Mouse (Mus musculus) MEL (cell line): Measurements from ENCODE around the gene D8Ertd738e. TPM values are rescaled to one million over a fixed set of nuclear protein-coding genes. Genes with fewer than 3 reads are reported as not detected.

Source experiments
- DNase-seq: peaks from one replicate; pipeline ENCODE4 v3.0.0; 2011; ENCODE audit warnings: low read depth, low spot score
- H3K27ac ChIP-seq: 2 replicates; pipeline ENCODE4 v1.5.1; 2012; ENCODE audit warnings: low read depth, mild to moderate bottlenecking, control low read depth, low read length, moderate library complexity; ENCODE audit not compliant: control insufficient read depth
- H3K27me3 ChIP-seq, 2 experiments: fragments of 150-350 bp in 1 of 2; sonication (generic) in 1 of 2; 2 replicates each; pipeline ENCODE4 v1.6.1; 2012; ENCODE audit warnings: low read length in 2 of 2, mild to moderate bottlenecking in 2 of 2, improper control_type of control experiment in 1 of 2, moderate library complexity in 1 of 2; ENCODE audit not compliant: insufficient read depth in 2 of 2, control insufficient read depth in 1 of 2
- H3K36me3 ChIP-seq, 2 experiments: 2 replicates each; pipeline ENCODE4 v1.6.1; 2012 to 2014; ENCODE audit warnings: low read length in 2 of 2, improper control_type of control experiment in 1 of 2, inconsistent platforms in 1 of 2, mild to moderate bottlenecking in 1 of 2; ENCODE audit not compliant: insufficient read depth in 2 of 2, control insufficient read depth in 1 of 2
- H3K4me1 ChIP-seq, 2 experiments: fragments of 150-350 bp in 1 of 2; sonication (generic) in 1 of 2; 2 replicates each; pipeline ENCODE4 v1.6.1; 2012; ENCODE audit warnings: low read length in 2 of 2, improper control_type of control experiment in 1 of 2, mild to moderate bottlenecking in 1 of 2; ENCODE audit not compliant: insufficient read depth in 2 of 2, control insufficient read depth in 1 of 2
- H3K4me3 ChIP-seq, 2 experiments: fragments of 150-350 bp in 1 of 2; sonication (generic) in 1 of 2; 2 replicates each; pipeline ENCODE4 v1.5.1; 2012; ENCODE audit warnings: low read depth in 2 of 2, low read length in 2 of 2, mild to moderate bottlenecking in 2 of 2, moderate library complexity in 2 of 2, control low read depth in 1 of 2, improper control_type of control experiment in 1 of 2; ENCODE audit not compliant: control insufficient read depth in 1 of 2, insufficient read depth in 1 of 2
- H3K79me2 ChIP-seq: 2 replicates; pipeline ENCODE4 v1.6.1; 2012; ENCODE audit warnings: mild to moderate bottlenecking, low read length, moderate library complexity; ENCODE audit not compliant: control insufficient read depth, poor library complexity, insufficient read depth
- H3K9ac ChIP-seq: 2 replicates; pipeline ENCODE4 v1.6.1; 2012; ENCODE audit warnings: low read depth, mild to moderate bottlenecking, control low read depth, low read length, moderate library complexity; ENCODE audit not compliant: control insufficient read depth, poor library complexity, severe bottlenecking
- H3K9me3 ChIP-seq: fragments of 150-350 bp; sonication (generic); replicated peaks from 2 replicates; pipeline ENCODE4 v1.6.1; 2012; ENCODE audit warnings: mild to moderate bottlenecking, low read length, improper control_type of control experiment, moderate library complexity; ENCODE audit not compliant: insufficient read depth
- CHD1 ChIP-seq: IDR thresholded peaks from 2 replicates; pipeline ENCODE4 v1.6.1; 2012; ENCODE audit warnings: low read depth, mild to moderate bottlenecking, inconsistent platforms, low read length, improper control_type of control experiment
- CHD2 ChIP-seq: IDR thresholded peaks from 2 replicates; pipeline ENCODE4 v1.6.1; 2011; ENCODE audit warnings: low read length, improper control_type of control experiment
- CTCF ChIP-seq, 3 experiments: IDR thresholded peaks in 2 of 3; conservative IDR thresholded peaks in 1 of 3; 2 replicates each; pipeline ENCODE4 v1.5.1; 2011 to 2012; ENCODE audit warnings: low read length in 3 of 3, low read depth in 2 of 3, mild to moderate bottlenecking in 2 of 3, improper control_type of control experiment in 1 of 3, inconsistent platforms in 1 of 3, mixed read lengths in 1 of 3, moderate library complexity in 1 of 3; ENCODE audit not compliant: control insufficient read depth in 1 of 3, insufficient read depth in 1 of 3, poor library complexity in 1 of 3, severe bottlenecking in 1 of 3
- ELF1 ChIP-seq: IDR thresholded peaks from 2 replicates; pipeline ENCODE4 v1.6.1; 2014; ENCODE audit warnings: low read depth, mild to moderate bottlenecking, inconsistent platforms, low read length, improper control_type of control experiment, moderate library complexity
- EP300 ChIP-seq, 2 experiments: IDR thresholded peaks; 2 replicates each; pipeline ENCODE4 v1.6.1; 2011; ENCODE audit warnings: improper control_type of control experiment in 2 of 2, low read length in 2 of 2, low read depth in 1 of 2, mild to moderate bottlenecking in 1 of 2
- ETS1 ChIP-seq: IDR thresholded peaks from 2 replicates; pipeline ENCODE4 v1.6.1; 2012; ENCODE audit warnings: low read depth, mild to moderate bottlenecking, inconsistent platforms, low read length, improper control_type of control experiment, moderate library complexity
- GABPA ChIP-seq: IDR thresholded peaks from 2 replicates; pipeline ENCODE4 v1.6.1; 2012; ENCODE audit warnings: low read depth, mild to moderate bottlenecking, inconsistent platforms, low read length, improper control_type of control experiment, moderate library complexity
- GATA1 ChIP-seq: IDR thresholded peaks from 2 replicates; pipeline ENCODE4 v1.6.1; 2011; ENCODE audit warnings: low read depth, low read length, improper control_type of control experiment
- HCFC1 ChIP-seq: IDR thresholded peaks from 2 replicates; pipeline ENCODE4 v1.6.1; 2012; ENCODE audit warnings: low read depth, mild to moderate bottlenecking, inconsistent platforms, low read length, improper control_type of control experiment, moderate library complexity
- JUND ChIP-seq: IDR thresholded peaks from 2 replicates; pipeline ENCODE4 v1.6.1; 2011; ENCODE audit warnings: low read depth, mild to moderate bottlenecking, improper control_type of control experiment, low read length
- KAT2A ChIP-seq: conservative IDR thresholded peaks from 2 replicates; pipeline ENCODE4 v1.6.1; 2012; ENCODE audit warnings: low read depth, low read length, improper control_type of control experiment, inconsistent platforms
- MAFK ChIP-seq: IDR thresholded peaks from 2 replicates; pipeline ENCODE4 v1.6.1; 2011; ENCODE audit warnings: low read depth, mild to moderate bottlenecking, low read length, improper control_type of control experiment, borderline replicate concordance
- MAX ChIP-seq: IDR thresholded peaks from 2 replicates; pipeline ENCODE4 v1.6.1; 2011; ENCODE audit warnings: low read length, improper control_type of control experiment
- MEF2A ChIP-seq: IDR thresholded peaks from 2 replicates; pipeline ENCODE4 v1.6.1; 2014; ENCODE audit warnings: low read depth, mild to moderate bottlenecking, inconsistent platforms, low read length, improper control_type of control experiment; ENCODE audit not compliant: poor library complexity, insufficient replicate concordance, severe bottlenecking; ENCODE audit errors: extremely low read depth
- MXI1 ChIP-seq: IDR thresholded peaks from 2 replicates; pipeline ENCODE4 v1.6.1; 2011; ENCODE audit warnings: mild to moderate bottlenecking, low read depth, low read length, improper control_type of control experiment
- MYB ChIP-seq: IDR thresholded peaks from 2 replicates; pipeline ENCODE4 v1.6.1; 2011; ENCODE audit warnings: mild to moderate bottlenecking, low read depth, low read length, improper control_type of control experiment
- MYC ChIP-seq: IDR thresholded peaks from 2 replicates; pipeline ENCODE4 v1.6.1; 2011; ENCODE audit warnings: low read depth, mild to moderate bottlenecking, low read length, improper control_type of control experiment, moderate library complexity
- NELFE ChIP-seq: IDR thresholded peaks from 2 replicates; pipeline ENCODE4 v1.6.1; 2011; ENCODE audit warnings: low read depth, low read length, improper control_type of control experiment
- NRF1 ChIP-seq: IDR thresholded peaks from 2 replicates; pipeline ENCODE4 v1.6.1; 2014; ENCODE audit warnings: low read depth, mild to moderate bottlenecking, inconsistent platforms, low read length, improper control_type of control experiment, moderate library complexity; ENCODE audit not compliant: poor library complexity, insufficient read depth, severe bottlenecking
- POLR2A ChIP-seq, 2 experiments: IDR thresholded peaks; 2 replicates each; pipeline ENCODE4 v1.6.1; 2011 to 2012; ENCODE audit warnings: low read length in 2 of 2, mild to moderate bottlenecking in 2 of 2, control low read depth in 1 of 2, improper control_type of control experiment in 1 of 2, low read depth in 1 of 2, moderate library complexity in 1 of 2; ENCODE audit not compliant: control insufficient read depth in 1 of 2, insufficient read depth in 1 of 2, poor library complexity in 1 of 2
- POLR2AphosphoS2 ChIP-seq: IDR thresholded peaks from 2 replicates; pipeline ENCODE4 v1.6.1; 2011; ENCODE audit warnings: low read length, improper control_type of control experiment
- POLR2AphosphoS5 ChIP-seq: IDR thresholded peaks from 2 replicates; pipeline ENCODE4 v1.6.1; 2012; ENCODE audit warnings: low read depth, borderline replicate concordance, mild to moderate bottlenecking, inconsistent platforms, low read length, moderate library complexity, mixed read lengths
- RAD21 ChIP-seq: IDR thresholded peaks from 2 replicates; pipeline ENCODE4 v1.6.1; 2011; ENCODE audit warnings: mild to moderate bottlenecking, low read depth, low read length, improper control_type of control experiment
- RCOR1 ChIP-seq: IDR thresholded peaks from 2 replicates; pipeline ENCODE4 v1.6.1; 2012; ENCODE audit warnings: low read depth, mild to moderate bottlenecking, inconsistent platforms, low read length, improper control_type of control experiment
- SIN3A ChIP-seq: IDR thresholded peaks from 2 replicates; pipeline ENCODE4 v1.6.1; 2012; ENCODE audit warnings: low read length, improper control_type of control experiment, inconsistent platforms
- SMC3 ChIP-seq: IDR thresholded peaks from 2 replicates; pipeline ENCODE4 v1.6.1; 2011; ENCODE audit warnings: low read depth, low read length, improper control_type of control experiment
- TAL1 ChIP-seq: IDR thresholded peaks from 2 replicates; pipeline ENCODE4 v1.6.1; 2012; ENCODE audit warnings: mild to moderate bottlenecking, inconsistent platforms, low read length, moderate library complexity, mixed read lengths
- TBP ChIP-seq: IDR thresholded peaks from 2 replicates; pipeline ENCODE4 v1.8.0; 2011; ENCODE audit warnings: low read depth, low read length, improper control_type of control experiment
- TCF12 ChIP-seq: IDR thresholded peaks from 2 replicates; pipeline ENCODE4 v1.6.1; 2014; ENCODE audit warnings: low read depth, mild to moderate bottlenecking, inconsistent platforms, low read length, improper control_type of control experiment, moderate library complexity
- UBTF ChIP-seq: IDR thresholded peaks from 2 replicates; pipeline ENCODE4 v1.6.1; 2012; ENCODE audit warnings: low read depth, mild to moderate bottlenecking, inconsistent platforms, low read length, improper control_type of control experiment, moderate library complexity, borderline replicate concordance; ENCODE audit not compliant: insufficient read depth
- USF1 ChIP-seq: IDR thresholded peaks from 2 replicates; pipeline ENCODE4 v1.6.1; 2014; ENCODE audit warnings: low read depth, mild to moderate bottlenecking, inconsistent platforms, low read length, improper control_type of control experiment, moderate library complexity
- USF2 ChIP-seq, 2 experiments: IDR thresholded peaks; 2 replicates each; pipeline ENCODE4 v1.6.1; 2011 to 2012; ENCODE audit warnings: improper control_type of control experiment in 2 of 2, low read length in 2 of 2, borderline replicate concordance in 1 of 2, inconsistent platforms in 1 of 2, low read depth in 1 of 2, mild to moderate bottlenecking in 1 of 2; ENCODE audit not compliant: insufficient read depth in 1 of 2
- ZC3H11A ChIP-seq: IDR thresholded peaks from 2 replicates; pipeline ENCODE4 v1.6.1; 2012; ENCODE audit warnings: low read depth, mild to moderate bottlenecking, inconsistent platforms, low read length, improper control_type of control experiment
- ZMIZ1 ChIP-seq: IDR thresholded peaks from 2 replicates; pipeline ENCODE4 v1.6.1; 2012; ENCODE audit warnings: low read depth, mild to moderate bottlenecking, inconsistent platforms, low read length, improper control_type of control experiment, moderate library complexity
- ZNF384 ChIP-seq: IDR thresholded peaks from 2 replicates; pipeline ENCODE4 v1.6.1; 2012; ENCODE audit warnings: low read depth, mild to moderate bottlenecking, inconsistent platforms, low read length, improper control_type of control experiment
- polyA plus RNA-seq, 2 experiments: library from polyadenylated mRNA; stranded (reverse) in 1 of 2; unstranded in 1 of 2; fragments of >175 nt in 1 of 2; fragments of >200 nt in 1 of 2; gene quantifications; 2 replicates each; pipeline versions ENCODE4 v1.2.1 to v1.2.4; 2012; ENCODE audit warnings: low replicate concordance in 2 of 2, low read depth in 1 of 2; ENCODE audit not compliant: insufficient read length in 2 of 2, insufficient read depth in 1 of 2, missing spikeins in 1 of 2
- total RNA-seq: library from RNA; depleted of rRNA; stranded (reverse); fragments of 300-350 nt; gene quantifications from 2 replicates; pipeline ENCODE4 v1.2.3, GENCODE M21; 2012

The D8Ertd738e gene
- total and polyA plus RNA-seq, 3 experiments = 149 to 164 TPM; not detected in 1

DNA sequence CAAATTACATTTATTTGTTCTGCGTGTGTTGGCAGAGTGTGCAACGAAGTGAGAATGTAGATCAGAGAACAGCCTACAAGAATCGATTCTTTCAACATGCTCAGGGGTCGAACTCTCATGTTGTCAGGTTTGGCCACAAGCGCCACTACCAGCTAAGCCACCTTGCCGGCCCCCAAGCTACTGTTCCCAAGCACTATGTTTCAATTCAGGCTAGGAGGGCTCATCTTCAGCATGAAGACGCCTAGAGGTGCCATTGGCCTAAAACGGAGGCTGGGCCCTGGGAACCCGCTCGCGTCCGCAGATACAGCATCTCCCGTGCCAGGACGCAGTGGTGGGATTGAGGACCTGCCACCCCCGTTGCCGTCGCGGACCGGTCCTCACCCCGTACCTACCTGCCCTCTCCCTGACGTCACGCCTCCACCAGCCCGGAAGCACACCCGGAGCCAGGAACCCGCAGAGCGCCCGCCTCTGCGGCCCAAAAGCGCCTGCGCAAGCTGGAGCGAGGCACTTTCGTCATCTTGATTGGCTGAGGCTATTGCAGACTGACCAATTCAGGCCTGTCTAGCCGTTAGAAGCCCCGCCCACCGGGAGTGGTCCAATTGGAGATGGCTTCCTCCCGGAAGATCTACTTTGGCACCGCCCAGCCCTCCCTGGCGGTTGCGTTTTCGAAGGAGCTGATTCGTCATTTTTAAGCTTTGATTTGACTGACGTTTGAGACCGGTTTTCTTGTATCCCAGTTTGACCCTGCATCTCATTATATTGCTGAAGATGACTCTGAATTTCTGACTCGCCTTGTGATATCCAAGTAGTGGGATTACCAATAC lies 20.6 kb upstream of the D8Ertd738e start, which contains the start of gene Ccdc130:
Gene Ccdc130, minus strand, starts transcription at position 431 of the 824 bp plus-strand sequence.
- peaks cover 9 to 20% of the 10 kb centered on the region in 2 experiments for H3K4me1 ChIP-seq
- peaks cover 7% of the 10 kb centered on the region for H3K79me2 ChIP-seq
- no peaks in the 10 kb centered on the region for H3K27me3 ChIP-seq
- peak within 1 kb of the TSS; percentile 87 for H3K27ac ChIP-seq
- peak within 1 kb of the TSS; percentile 82 to 89 for H3K4me3 ChIP-seq
- peak within 1 kb of the TSS; percentile 78 for H3K9ac ChIP-seq
- H3K9me3 ChIP-seq = no peaks in the 10 kb centered on the region
- H3K36me3 ChIP-seq = peaks cover 0 to 12% of the 10 kb centered on the region in 2 experiments; a peak in 2 of 4 replicates
- DNase-seq = peak; percentile 100
- TF ChIP-seq MXI1 = peak; percentile 56
- no peak for TF ChIP-seq USF2 (IDR thresholded peaks at IDR 0.05; ENCODE audit: borderline replicate concordance in 1 of 2, insufficient read depth in 1 of 2, low read depth in 1 of 2, low read length in 2 of 2)
- peak; percentile 65; the same call in 1 of the 2 replicates for TF ChIP-seq ZMIZ1
- no peak for TF ChIP-seq MAFK
- peak; percentile 90 for TF ChIP-seq HCFC1
- 0 out of 2 replicates have a peak, but pooled peaks have one; percentile 18 for TF ChIP-seq USF1
- TF ChIP-seq TAL1 = no peak
- peak; percentile 56; the same call in 1 of the 2 replicates for TF ChIP-seq MAX
- TF ChIP-seq GABPA = no peak
- peak; percentile 61 for TF ChIP-seq TBP
- no peak for TF ChIP-seq ZNF384
- TF ChIP-seq SMC3 = no peak
- peak; percentile 78 for TF ChIP-seq NELFE
- peak; percentile 72 for TF ChIP-seq KAT2A
- TF ChIP-seq ETS1 = 0 out of 2 replicates have a peak, but pooled peaks have one; percentile 48
- TF ChIP-seq MYC = no peak; the same call in 1 of the 2 replicates
- no peak for TF ChIP-seq UBTF
- peak; percentile 88 for TF ChIP-seq NRF1
- peak; percentile 28; the same call in 1 of the 2 replicates for TF ChIP-seq TCF12
- peak; percentile 83 for TF ChIP-seq POLR2AphosphoS2
- TF ChIP-seq ZC3H11A = 0 out of 2 replicates have a peak, but pooled peaks have one; percentile 21
- no peak; a peak in 1 of 4 replicates for TF ChIP-seq EP300 (IDR thresholded peaks at IDR 0.05; ENCODE audit: low read depth in 1 of 2, low read length in 2 of 2)
- no peak for TF ChIP-seq RAD21
- TF ChIP-seq CHD2 = peak; percentile 74
- no peak for TF ChIP-seq CHD1
- peak; percentile 96 for TF ChIP-seq ELF1
- TF ChIP-seq POLR2AphosphoS5 = no peak
- no peak for TF ChIP-seq RCOR1
- TF ChIP-seq GATA1 = no peak
- TF ChIP-seq CTCF (IDR thresholded peaks at IDR 0.05 in 2 of 3, conservative IDR thresholded peaks at IDR 0.05 in 1 of 3; ENCODE audit: control insufficient read depth in 1 of 3, insufficient read depth in 1 of 3, low read depth in 2 of 3, low read length in 3 of 3, poor library complexity in 1 of 3, severe bottlenecking in 1 of 3) = no peak
- TF ChIP-seq MEF2A = no peak
- TF ChIP-seq JUND = no peak
- peak; percentile 65 for TF ChIP-seq MYB
- TF ChIP-seq POLR2A (IDR thresholded peaks at IDR 0.05; ENCODE audit: control insufficient read depth in 1 of 2, insufficient read depth in 1 of 2, low read depth in 1 of 2, low read length in 2 of 2, poor library complexity in 1 of 2) = peak; percentile 35 to 90; a peak in 2 of 4 replicates
- peak; percentile 77 for TF ChIP-seq SIN3A
